Mouse (Mus musculus): ENCODE data around the gene Ywhag. TPM values are rescaled to one million over a fixed set of nuclear protein-coding genes. Genes with fewer than 3 reads are reported as not detected.
A peak's percentile ranks its signal among the peaks of the same experiment; 100 is the strongest.

Ywhag gene
- polyA plus RNA-seq, 1 experiment from 2014 or later, result 149 TPM

GRCm38 (mm10) chr5:135901354-135902095 is 32.9 kb downstream of the Ywhag start:
- no peaks in the 10 kb centered on the region for H3K27me3 ChIP-seq
- peaks cover 22% of the 10 kb centered on the region; the same call in 1 of the 2 replicates for H3K4me1 ChIP-seq
- H3K36me3 ChIP-seq, result 0 out of 2 replicates have a peak, but pooled peaks cover 1% of the 10 kb centered on the region
- H3K9me3 ChIP-seq (replicated peaks), result no peaks in the 10 kb centered on the region
- ATAC-seq (ENCODE audit: insufficient number of reproducible peaks, low FRiP score, low TSS enrichment, low read depth), result no peak
- H3K9ac ChIP-seq, result no peak overlapping the region
- no peak overlapping the region for H3K27ac ChIP-seq (replicated peaks)
- no peak overlapping the region for H3K4me3 ChIP-seq (replicated peaks)
- WGBS, result 63% methylated on average over 6 of the region's 6 CpGs
- no peak overlapping the region for H3K4me2 ChIP-seq (replicated peaks)

GRCm38 (mm10) chr5:135900701-135901100 is 33.7 kb downstream of the Ywhag start:
- H3K4me1 ChIP-seq, result peaks cover 18% of the 10 kb centered on the region; the same call in 1 of the 2 replicates
- H3K36me3 ChIP-seq, result no peaks in the 10 kb centered on the region
- H3K9me3 ChIP-seq (replicated peaks), result no peaks in the 10 kb centered on the region
- H3K27me3 ChIP-seq, result no peaks in the 10 kb centered on the region
- no peak overlapping the region for H3K4me3 ChIP-seq (replicated peaks)
- WGBS, result 81% methylated on average over 3 of the region's 3 CpGs
- H3K4me2 ChIP-seq (replicated peaks), result no peak overlapping the region
- H3K9ac ChIP-seq, result no peak overlapping the region
- H3K27ac ChIP-seq (replicated peaks), result no peak overlapping the region
- ATAC-seq (ENCODE audit: insufficient number of reproducible peaks, low FRiP score, low TSS enrichment, low read depth), result no peak

- WGBS, result 39% methylated on average over 4 of the region's 4 CpGs
- no peak for ATAC-seq (ENCODE audit: insufficient number of reproducible peaks, low FRiP score, low TSS enrichment, low read depth)
- H3K9me3 ChIP-seq (replicated peaks), result no peaks in the 10 kb centered on the region
- H3K4me3 ChIP-seq (replicated peaks), result no peak overlapping the region
- no peak overlapping the region for H3K9ac ChIP-seq
- H3K36me3 ChIP-seq, result no peaks in the 10 kb centered on the region
- H3K4me2 ChIP-seq (replicated peaks), result no peak overlapping the region
- no peak overlapping the region for H3K27ac ChIP-seq (replicated peaks)
- H3K4me1 ChIP-seq, result peaks cover 16% of the 10 kb centered on the region; the same call in 1 of the 2 replicates
- H3K27me3 ChIP-seq, result no peaks in the 10 kb centered on the region
Measured at GRCm38 (mm10) chr5:135899833-135900232, 34.6 kb downstream of the Ywhag start.

GRCm38 (mm10) chr5:135898995-135899394 is 35.4 kb downstream of the Ywhag start:
- Histone ChIP-seq H3K36me3 (no peaks in the 10 kb centered on the region), H3K4me1 (peaks cover 10% of the 10 kb centered on the region; the same call in 1 of the 2 replicates), H3K9me3 (replicated peaks) (no peaks in the 10 kb centered on the region), H3K9ac (no peak overlapping the region), H3K4me2 (replicated peaks) (no peak overlapping the region), H3K4me3 (replicated peaks) (no peak overlapping the region), H3K27me3 (no peaks in the 10 kb centered on the region), H3K27ac (replicated peaks) (no peak overlapping the region)
- ATAC-seq (ENCODE audit: insufficient number of reproducible peaks, low FRiP score, low TSS enrichment, low read depth), result no peak
- WGBS, result 77% methylated on average over 4 of the region's 4 CpGs

- Histone ChIP-seq H3K4me1 (peaks cover 2% of the 10 kb centered on the region; the same call in 1 of the 2 replicates), H3K9me3 (replicated peaks) (no peaks in the 10 kb centered on the region), H3K4me3 (replicated peaks) (no peak overlapping the region), H3K27me3 (no peaks in the 10 kb centered on the region), H3K4me2 (replicated peaks) (no peak overlapping the region), H3K9ac (no peak overlapping the region), H3K36me3 (no peaks in the 10 kb centered on the region), H3K27ac (replicated peaks) (no peak overlapping the region)
- no peak for ATAC-seq (ENCODE audit: insufficient number of reproducible peaks, low FRiP score, low TSS enrichment, low read depth)
- 14% methylated on average over 3 of the region's 3 CpGs for WGBS
Measured at GRCm38 (mm10) chr5:135898028-135898427, 36.4 kb downstream of the Ywhag start.

- no peak overlapping the region for H3K27ac ChIP-seq (replicated peaks)
- no peak overlapping the region for H3K4me2 ChIP-seq (replicated peaks)
- no peak for ATAC-seq (ENCODE audit: insufficient number of reproducible peaks, low FRiP score, low TSS enrichment, low read depth)
- H3K4me3 ChIP-seq (replicated peaks), result no peak overlapping the region
- no peaks in the 10 kb centered on the region for H3K36me3 ChIP-seq
- peaks cover 15% of the 10 kb centered on the region for H3K4me1 ChIP-seq
- H3K27me3 ChIP-seq, result no peaks in the 10 kb centered on the region; the same call in 1 of the 2 replicates
- H3K9ac ChIP-seq, result no peak overlapping the region
- WGBS, result 74% methylated on average over 6 of the region's 6 CpGs
- H3K9me3 ChIP-seq (replicated peaks), result no peaks in the 10 kb centered on the region
Measured at GRCm38 (mm10) chr5:135894958-135895357, 39.5 kb downstream of the Ywhag start.

GRCm38 (mm10) chr5:135892589-135893351 is 41.6 kb downstream of the Ywhag start:
- Histone ChIP-seq H3K9ac (no peak overlapping the region), H3K9me3 (replicated peaks) (no peaks in the 10 kb centered on the region), H3K4me2 (replicated peaks) (peak overlapping the region; percentile 29), H3K27me3 (no peaks in the 10 kb centered on the region; the same call in 1 of the 2 replicates), H3K4me1 (peaks cover 26% of the 10 kb centered on the region), H3K27ac (replicated peaks) (peak overlapping the region; percentile 88), H3K4me3 (replicated peaks) (no peak overlapping the region), H3K36me3 (no peaks in the 10 kb centered on the region)
- ATAC-seq (ENCODE audit: insufficient number of reproducible peaks, low FRiP score, low TSS enrichment, low read depth), result peak; percentile 40; the same call in 1 of the 2 replicates
- 39% methylated on average over 9 of the region's 9 CpGs for WGBS

GRCm38 (mm10) chr5:135890920-135891319 is 43.5 kb downstream of the Ywhag start:
- WGBS, result 51% methylated on average over 3 of the region's 3 CpGs
- Histone ChIP-seq H3K4me2 (replicated peaks) (no peak overlapping the region), H3K27ac (replicated peaks) (peak overlapping the region; percentile 18; the same call in 1 of the 2 replicates), H3K36me3 (no peaks in the 10 kb centered on the region), H3K27me3 (no peaks in the 10 kb centered on the region; the same call in 1 of the 2 replicates), H3K4me3 (replicated peaks) (no peak overlapping the region), H3K9ac (no peak overlapping the region), H3K9me3 (replicated peaks) (no peaks in the 10 kb centered on the region), H3K4me1 (peaks cover 31% of the 10 kb centered on the region)
- ATAC-seq (ENCODE audit: insufficient number of reproducible peaks, low FRiP score, low TSS enrichment, low read depth), result no peak

GRCm38 (mm10) chr5:135890323-135890722 is 44.1 kb downstream of the Ywhag start:
- ATAC-seq (ENCODE audit: insufficient number of reproducible peaks, low FRiP score, low TSS enrichment, low read depth), result peak; percentile 4; the same call in 1 of the 2 replicates
- H3K4me2 ChIP-seq (replicated peaks), result no peak overlapping the region
- 0 out of 2 replicates have a peak overlapping the region, but pooled peaks have one; percentile 18 for H3K27ac ChIP-seq (replicated peaks)
- no peaks in the 10 kb centered on the region; the same call in 1 of the 2 replicates for H3K27me3 ChIP-seq
- no peaks in the 10 kb centered on the region for H3K9me3 ChIP-seq (replicated peaks)
- H3K9ac ChIP-seq, result no peak overlapping the region
- 31% methylated on average over 4 of the region's 4 CpGs for WGBS
- no peaks in the 10 kb centered on the region for H3K36me3 ChIP-seq
- no peak overlapping the region for H3K4me3 ChIP-seq (replicated peaks)
- H3K4me1 ChIP-seq, result peaks cover 31% of the 10 kb centered on the region

- no peaks in the 10 kb centered on the region; the same call in 1 of the 2 replicates for H3K27me3 ChIP-seq
- H3K4me3 ChIP-seq (replicated peaks), result peak overlapping the region; percentile 44
- H3K4me1 ChIP-seq, result peaks cover 31% of the 10 kb centered on the region
- whole genome bisulfite sequencing, result 2% methylated on average over 30 of the region's 30 CpGs
- ATAC-seq (ENCODE audit: insufficient number of reproducible peaks, low FRiP score, low TSS enrichment, low read depth), result no peak
- H3K9me3 ChIP-seq (replicated peaks), result no peaks in the 10 kb centered on the region
- H3K36me3 ChIP-seq, result no peaks in the 10 kb centered on the region
- peak overlapping the region; percentile 58; the same call in 1 of the 2 replicates for H3K27ac ChIP-seq (replicated peaks)
- peak overlapping the region; percentile 35 for H3K9ac ChIP-seq
- peak overlapping the region; percentile 59 for H3K4me2 ChIP-seq (replicated peaks)
Measured at GRCm38 (mm10) chr5:135888405-135889215, 45.8 kb downstream of the Ywhag start.
